In the genomic region with DNA sequence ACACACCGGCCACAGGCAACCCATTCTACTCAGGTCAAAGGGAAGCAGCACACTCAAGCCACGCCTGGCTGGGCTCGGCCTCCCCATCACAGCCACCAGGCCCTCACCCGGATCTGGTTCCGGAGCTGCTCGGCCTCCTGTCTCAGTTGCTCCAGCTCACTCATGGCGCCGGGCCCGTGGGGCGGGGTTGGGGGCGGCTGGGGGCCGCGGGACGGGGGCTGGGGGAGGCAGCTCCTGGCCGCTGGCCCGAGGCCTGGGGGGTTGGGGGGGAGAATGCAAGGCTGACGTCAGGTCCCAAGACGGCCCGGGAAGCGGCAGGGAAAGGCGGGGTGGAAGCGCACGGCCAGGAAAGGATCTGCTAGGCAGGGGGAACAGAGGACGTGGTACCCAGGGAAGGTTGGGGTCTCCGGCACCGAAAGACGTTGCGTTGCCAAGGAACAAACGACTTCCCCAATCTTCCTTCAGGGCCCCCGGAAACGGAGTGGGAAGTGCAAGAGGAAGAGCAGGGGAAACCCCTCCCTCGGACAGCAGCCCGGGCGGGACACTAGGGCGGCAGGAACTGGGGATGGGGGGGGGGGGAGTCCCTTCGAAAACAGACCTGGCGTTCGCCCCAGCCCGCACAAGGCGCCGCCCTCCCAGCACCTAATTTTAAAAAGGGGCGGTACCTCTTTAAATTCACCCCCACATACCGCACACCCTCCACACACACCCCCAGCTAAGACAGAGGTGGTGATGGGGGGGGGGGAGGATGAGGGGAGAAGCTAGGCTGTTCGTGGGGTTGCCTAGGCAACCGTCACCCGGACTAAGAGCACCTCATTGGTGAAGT, we compare ENCODE assay signal across 8 mouse cellular contexts. TPM values are rescaled to one million over a fixed set of nuclear protein-coding genes. Genes with fewer than 3 reads are reported as not detected.
DNase-seq lines count a peak whose midpoint lies in the region; ATAC-seq lines count a peak whose summit lies in the region.

No protein-coding gene starts in this region.

- peak; percentile 16 for ATAC-seq in intestine, embryonic 16.5 days
- ATAC-seq in limb, embryonic 12.5 days (ENCODE audit: insufficient number of reproducible peaks, insufficient read depth, low FRiP score, low TSS enrichment, low read depth), result 0 out of 2 replicates have a peak, but pooled peaks have one; percentile 15
- ATAC-seq in midbrain, embryonic 14.5 days (ENCODE audit: low FRiP score, low TSS enrichment), result peak; percentile 78

- under 1% methylated on average over 45 of the region's 46 CpGs for whole genome bisulfite sequencing in intestine, embryonic 16.5 days
- under 1% methylated on average over 43 of the region's 46 CpGs for WGBS in limb, embryonic 12.5 days
- under 1% methylated on average over 45 of the region's 46 CpGs for WGBS in midbrain, embryonic 14.5 days

- peak overlapping the region; percentile 94 for H3K27ac ChIP-seq in intestine, embryonic 16.5 days (ENCODE audit: low read length)
- peak overlapping the region; percentile 94 for H3K27ac ChIP-seq in limb, embryonic 12.5 days
- H3K27ac ChIP-seq in midbrain, embryonic 14.5 days (replicated peaks; ENCODE audit: low read depth, low read length), result peak overlapping the region; percentile 98

- H3K4me1 ChIP-seq in intestine, embryonic 16.5 days (ENCODE audit: control insufficient read depth, insufficient read depth, low read length), result peaks cover 18% of the 10 kb centered on the region
- peaks cover 36% of the 10 kb centered on the region for H3K4me1 ChIP-seq in limb, embryonic 12.5 days (replicated peaks)
- peaks cover 11% of the 10 kb centered on the region for H3K4me1 ChIP-seq in midbrain, embryonic 14.5 days (ENCODE audit: control insufficient read depth, insufficient read depth, low read length)

- H3K4me3 ChIP-seq in intestine, embryonic 16.5 days (ENCODE audit: low read length), result peak overlapping the region; percentile 87
- peak overlapping the region; percentile 90 for H3K4me3 ChIP-seq in limb, embryonic 12.5 days (replicated peaks)
- peak overlapping the region; percentile 92 for H3K4me3 ChIP-seq in midbrain, embryonic 14.5 days (replicated peaks; ENCODE audit: low read depth, low read length)

- peak; percentile 58 for DNase-seq in ovary, postnatal 10 days (ENCODE audit: low spot score)
- no peak for DNase-seq in ovary, adult 18-20 months (ENCODE audit: low spot score)
- DNase-seq in embryo, embryonic 10.5 days (ENCODE audit: low spot score), result peak; percentile 88
- DNase-seq in gastrocnemius, postnatal 36 days, result peak; percentile 60 to 74
- DNase-seq in midbrain, embryonic 14.5 days, result peak; percentile 95
- DNase-seq in spleen, postnatal 4 days (ENCODE audit: low spot score in 2 of 2), result peak; percentile 62 to 74

- H3K9ac ChIP-seq in intestine, embryonic 16.5 days (ENCODE audit: low read depth, low read length), result peak overlapping the region; percentile 94
- peak overlapping the region; percentile 90 for H3K9ac ChIP-seq in limb, embryonic 12.5 days (replicated peaks)
- H3K9ac ChIP-seq in midbrain, embryonic 14.5 days (replicated peaks; ENCODE audit: low read length), result peak overlapping the region; percentile 97

- no peaks in the 10 kb centered on the region for H3K9me3 ChIP-seq in intestine, embryonic 16.5 days (ENCODE audit: control insufficient read depth, low read length)
- H3K9me3 ChIP-seq in limb, embryonic 12.5 days, result no peaks in the 10 kb centered on the region
- no peaks in the 10 kb centered on the region for H3K9me3 ChIP-seq in midbrain, embryonic 14.5 days (ENCODE audit: control insufficient read depth, low read length)

- peak overlapping the region; percentile 84 for H3K4me2 ChIP-seq in intestine, embryonic 16.5 days (ENCODE audit: low read depth, low read length)
- H3K4me2 ChIP-seq in limb, embryonic 12.5 days, result peak overlapping the region; percentile 99
- H3K4me2 ChIP-seq in midbrain, embryonic 14.5 days (ENCODE audit: low read length), result peak overlapping the region; percentile 92

- intact Hi-C loops in gastrocnemius, postnatal 36 days (cut with DNase I), result loop anchor here (5.0 kb wide), 2 partner anchors 216 to 246 kb away; a partner anchor contains a TSS

- H3K36me3 ChIP-seq in intestine, embryonic 16.5 days (ENCODE audit: control insufficient read depth, insufficient read depth, low read length), result peaks cover 32% of the 10 kb centered on the region
- peaks cover 42% of the 10 kb centered on the region for H3K36me3 ChIP-seq in limb, embryonic 12.5 days
- peaks cover 44% of the 10 kb centered on the region for H3K36me3 ChIP-seq in midbrain, embryonic 14.5 days (ENCODE audit: control insufficient read depth, insufficient read depth, low read length)

- H3K27me3 ChIP-seq in intestine, embryonic 16.5 days (replicated peaks; ENCODE audit: control insufficient read depth, insufficient read depth, low read length), result no peaks in the 10 kb centered on the region
- no peaks in the 10 kb centered on the region for H3K27me3 ChIP-seq in limb, embryonic 12.5 days
- no peaks in the 10 kb centered on the region for H3K27me3 ChIP-seq in midbrain, embryonic 14.5 days (ENCODE audit: control insufficient read depth, insufficient read depth, low read length)

RNA-seq across cellular contexts. Expression of a gene that starts 2.2 kb away (rescaled TPM):
- total RNA-seq in gastrocnemius, postnatal 36 days (2021), result not detected
- 0.20 and 0.40 TPM in 2 replicates for polyA plus RNA-seq in intestine, embryonic 16.5 days (2015; fragmentation: Nextera tagmentation; extraction: Ambion mirVana)
- polyA plus RNA-seq in limb, embryonic 12.5 days (2016; fragmentation: Nextera tagmentation; extraction: Ambion mirVana), result 0.71 TPM in 1 of 2 replicates, not detected in the other
- polyA plus RNA-seq in midbrain, embryonic 14.5 days (2014; fragmentation: Nextera tagmentation; extraction: Ambion mirVana), result not detected in 2 replicates

RNA-seq across cellular contexts. Expression of a gene that starts 2.5 kb away (rescaled TPM):
- total RNA-seq in gastrocnemius, postnatal 36 days (2021), result 100 to 1,000 TPM; 107 to 129 TPM
- polyA plus RNA-seq in intestine, embryonic 16.5 days (2015; fragmentation: Nextera tagmentation; extraction: Ambion mirVana), result 354 and 363 TPM in 2 replicates
- polyA plus RNA-seq in limb, embryonic 12.5 days (2016; fragmentation: Nextera tagmentation; extraction: Ambion mirVana), result 337 and 349 TPM in 2 replicates
- polyA plus RNA-seq in midbrain, embryonic 14.5 days (2014; fragmentation: Nextera tagmentation; extraction: Ambion mirVana), result 633 and 757 TPM in 2 replicates

RNA-seq across cellular contexts. Expression of a gene that starts 12.5 kb away (rescaled TPM):
- total RNA-seq in gastrocnemius, postnatal 36 days (2021), result 10 to 100 TPM; 17.4 to 23.4 TPM
- 7.4 and 7.8 TPM in 2 replicates for polyA plus RNA-seq in intestine, embryonic 16.5 days (2015; fragmentation: Nextera tagmentation; extraction: Ambion mirVana)
- 17.0 and 17.7 TPM in 2 replicates for polyA plus RNA-seq in limb, embryonic 12.5 days (2016; fragmentation: Nextera tagmentation; extraction: Ambion mirVana)
- polyA plus RNA-seq in midbrain, embryonic 14.5 days (2014; fragmentation: Nextera tagmentation; extraction: Ambion mirVana), result 17.0 and 23.5 TPM in 2 replicates

RNA-seq across cellular contexts. Expression of a gene that starts 22.5 kb away (rescaled TPM):
- total RNA-seq in gastrocnemius, postnatal 36 days (2021), result not detected
- polyA plus RNA-seq in intestine, embryonic 16.5 days (2015; fragmentation: Nextera tagmentation; extraction: Ambion mirVana), result 4.4 TPM in 2 replicates
- polyA plus RNA-seq in limb, embryonic 12.5 days (2016; fragmentation: Nextera tagmentation; extraction: Ambion mirVana), result 0.68 TPM in 1 of 2 replicates, not detected in the other
- polyA plus RNA-seq in midbrain, embryonic 14.5 days (2014; fragmentation: Nextera tagmentation; extraction: Ambion mirVana), result 234 and 291 TPM in 2 replicates

RNA-seq across cellular contexts. Expression of a gene that starts 28.5 kb away (rescaled TPM):
- total RNA-seq in gastrocnemius, postnatal 36 days (2021), result 1 to 10 TPM; 8.6 to 9.9 TPM
- 58.6 and 62.1 TPM in 2 replicates for polyA plus RNA-seq in intestine, embryonic 16.5 days (2015; fragmentation: Nextera tagmentation; extraction: Ambion mirVana)
- 48.0 and 52.7 TPM in 2 replicates for polyA plus RNA-seq in limb, embryonic 12.5 days (2016; fragmentation: Nextera tagmentation; extraction: Ambion mirVana)
- polyA plus RNA-seq in midbrain, embryonic 14.5 days (2014; fragmentation: Nextera tagmentation; extraction: Ambion mirVana), result 83.7 and 103 TPM in 2 replicates

Comparison
In these comparisons a context has a peak if more than half of its experiments do, and no peak if none do; other contexts are left out.
1. ATAC-seq: peak in every context shown above with its lines; median percentile 78 in midbrain, embryonic 14.5 days; 16 in intestine, embryonic 16.5 days; 15 in limb, embryonic 12.5 days.